Mouse (Mus musculus): ENCODE measurements at regions not wholly inside any gene's neighbourhood (a gene's known extent, or its start where the extent isn't known, plus 50 kb on each side); places are given as distances from the start of the nearest gene placed in this dataset.

DNA sequence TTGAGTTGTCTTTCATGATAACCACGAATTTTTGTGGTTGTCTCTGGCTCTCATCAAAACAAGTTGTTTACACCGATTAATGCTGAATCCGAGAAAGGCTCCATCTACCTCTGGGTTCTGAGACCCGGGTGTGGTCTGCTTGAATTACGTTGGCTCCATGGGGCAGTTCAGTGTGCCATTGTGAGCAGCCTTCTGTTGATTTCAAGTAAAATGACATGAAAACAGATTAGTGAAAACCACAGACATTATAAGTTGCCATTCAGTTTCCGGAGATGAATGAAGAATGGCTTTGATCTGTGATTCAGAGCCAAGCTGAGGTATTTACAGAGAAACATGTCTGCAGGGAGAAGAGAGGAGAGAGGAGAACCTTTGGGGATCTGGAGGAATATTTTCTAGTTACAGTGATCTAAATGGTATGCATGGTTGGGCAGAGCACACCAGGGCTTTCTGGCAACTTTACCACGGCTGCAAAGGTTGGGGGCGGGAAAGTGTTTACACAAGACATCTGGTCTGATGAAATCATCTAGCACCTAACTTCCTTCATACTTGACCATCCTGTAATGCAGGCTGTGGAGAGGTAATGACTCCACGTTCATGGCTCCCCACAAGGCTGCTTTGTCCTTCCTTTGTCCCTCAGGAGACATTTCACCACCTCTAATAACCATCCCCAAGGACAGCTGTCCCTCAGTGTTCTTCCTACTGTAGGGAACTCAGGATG lies 74.7 kb upstream of the Sesn3 start:
- Histone ChIP-seq H3K36me3 (no peaks in the 10 kb centered on the region), H3K9me3 (no peaks in the 10 kb centered on the region), H3K4me3 (no peak overlapping the region), H3K4me2 (no peak overlapping the region), H3K4me1 (replicated peaks) (0 out of 2 replicates have a peak, but pooled peaks cover 4% of the 10 kb centered on the region), H3K27me3 (no peaks in the 10 kb centered on the region), H3K9ac (no peak overlapping the region), H3K27ac (no peak overlapping the region)
- WGBS, result 77% methylated on average over 9 of the region's 9 CpGs
- no peak for ATAC-seq (ENCODE audit: low FRiP score)

DNA sequence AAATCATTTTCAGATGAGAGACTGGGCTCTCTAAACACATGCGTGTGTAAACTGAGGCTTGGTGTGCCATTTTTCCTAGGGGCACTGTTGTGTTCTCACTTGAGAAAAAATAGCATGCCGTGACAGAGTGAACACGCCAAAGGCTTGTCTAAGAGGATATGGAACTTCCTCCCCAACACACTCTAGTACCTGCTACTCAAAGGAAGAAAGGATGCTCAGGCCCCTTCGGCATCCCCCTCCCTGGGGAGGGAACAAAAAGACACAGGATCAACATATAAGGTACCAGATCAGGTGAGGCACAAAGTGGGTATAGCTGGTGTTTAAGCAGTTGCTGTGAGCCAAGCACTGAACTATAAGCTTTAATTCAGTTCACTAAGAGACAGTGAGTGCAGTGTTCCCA lies 74.0 kb upstream of the Sesn3 start:
- WGBS, result 94% methylated on average over 4 of the region's 4 CpGs
- Histone ChIP-seq H3K27me3 (no peaks in the 10 kb centered on the region), H3K36me3 (no peaks in the 10 kb centered on the region), H3K4me3 (no peak overlapping the region), H3K4me2 (no peak overlapping the region), H3K9ac (no peak overlapping the region), H3K9me3 (no peaks in the 10 kb centered on the region), H3K27ac (no peak overlapping the region), H3K4me1 (replicated peaks) (0 out of 2 replicates have a peak, but pooled peaks cover 4% of the 10 kb centered on the region)
- ATAC-seq (ENCODE audit: low FRiP score), result no peak

DNA sequence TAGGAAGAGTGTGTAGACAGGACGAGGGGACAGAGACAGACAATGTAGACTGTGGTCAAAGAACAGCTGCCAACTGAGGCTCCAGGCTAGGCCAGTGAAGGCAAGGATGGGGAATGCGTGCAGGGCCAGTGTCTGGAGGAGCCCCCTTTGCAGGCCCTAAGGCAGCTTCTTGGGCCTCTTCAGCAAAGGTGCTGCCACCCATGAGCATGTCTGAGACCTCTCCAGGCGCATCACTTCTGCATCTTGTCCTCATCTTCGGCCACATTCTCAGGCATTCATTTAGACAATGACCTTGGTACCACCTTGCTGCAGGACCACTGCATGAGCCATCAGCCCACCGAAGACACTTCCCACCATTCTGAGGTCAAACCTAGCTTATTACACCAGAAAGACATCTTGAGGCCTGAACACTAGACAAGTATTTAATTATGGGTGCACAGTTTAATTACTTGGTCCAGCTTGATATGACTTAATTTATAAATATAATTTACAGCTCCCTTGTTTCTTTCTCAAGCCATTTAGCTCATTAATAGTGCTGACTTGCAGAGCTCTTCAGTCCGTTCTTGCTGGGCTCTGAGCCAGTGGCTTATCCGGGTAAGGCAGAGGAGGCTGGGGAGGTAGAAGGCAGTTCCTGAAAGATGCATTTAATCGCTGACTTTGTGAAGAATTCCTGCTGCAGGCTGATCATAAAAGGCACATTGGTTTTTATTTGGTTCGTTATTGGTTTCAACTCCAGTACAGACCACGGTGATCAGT lies 72.1 kb upstream of the Sesn3 start:
- Histone ChIP-seq H3K27me3 (no peaks in the 10 kb centered on the region), H3K27ac (no peak overlapping the region), H3K4me1 (replicated peaks) (0 out of 2 replicates have a peak, but pooled peaks cover 4% of the 10 kb centered on the region), H3K4me2 (no peak overlapping the region), H3K36me3 (no peaks in the 10 kb centered on the region), H3K4me3 (no peak overlapping the region), H3K9ac (no peak overlapping the region), H3K9me3 (no peaks in the 10 kb centered on the region)
- WGBS, result 80% methylated on average over 10 of the region's 10 CpGs
- no peak for ATAC-seq (ENCODE audit: low FRiP score)

- no peaks in the 10 kb centered on the region for H3K36me3 ChIP-seq
- H3K4me1 ChIP-seq (replicated peaks), result 0 out of 2 replicates have a peak, but pooled peaks cover 4% of the 10 kb centered on the region
- no peaks in the 10 kb centered on the region for H3K9me3 ChIP-seq
- 74% methylated on average over 2 of the region's 2 CpGs for WGBS
- H3K4me3 ChIP-seq, result no peak overlapping the region
- ATAC-seq (ENCODE audit: low FRiP score), result no peak
- no peak overlapping the region for H3K4me2 ChIP-seq
- no peaks in the 10 kb centered on the region for H3K27me3 ChIP-seq
- H3K27ac ChIP-seq, result no peak overlapping the region
- H3K9ac ChIP-seq, result no peak overlapping the region
Observed at GRCm38 (mm10) chr9:14203307-14203695, 71.6 kb upstream of the Sesn3 start.

DNA sequence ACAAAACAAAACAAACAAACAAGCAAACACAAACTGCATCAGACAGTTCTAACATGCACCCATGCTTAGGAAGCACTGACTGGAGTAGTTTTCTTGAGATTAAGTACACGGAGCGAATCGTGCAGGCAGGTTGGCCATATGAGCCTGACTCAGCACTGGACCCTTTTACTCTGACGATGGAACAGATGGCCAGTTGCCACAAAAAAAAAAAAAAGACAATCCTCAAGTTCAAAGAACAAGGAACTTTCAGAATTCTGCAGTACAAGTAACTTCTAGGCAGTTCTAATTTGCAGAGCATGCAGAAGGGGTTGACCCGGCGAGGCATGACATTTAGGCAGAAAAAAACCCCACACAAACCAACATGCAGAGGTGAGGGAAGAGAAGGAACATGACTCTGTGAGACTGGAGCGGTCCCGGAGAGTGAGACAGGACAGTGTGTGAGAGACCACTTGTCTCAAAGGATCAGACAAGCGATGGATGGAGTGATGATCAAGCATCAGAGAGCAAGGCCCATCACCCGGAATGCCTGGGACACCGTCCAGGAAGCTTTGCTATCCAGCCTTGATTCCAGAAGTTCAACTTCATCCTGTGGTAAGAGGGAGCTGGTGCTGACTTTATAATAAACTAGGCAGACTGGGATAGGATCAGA lies 71.0 kb upstream of the Sesn3 start:
- Histone ChIP-seq H3K4me2 (no peak overlapping the region), H3K9me3 (no peaks in the 10 kb centered on the region), H3K27me3 (no peaks in the 10 kb centered on the region), H3K36me3 (no peaks in the 10 kb centered on the region), H3K4me3 (no peak overlapping the region), H3K4me1 (replicated peaks) (0 out of 2 replicates have a peak, but pooled peaks cover 4% of the 10 kb centered on the region), H3K27ac (no peak overlapping the region), H3K9ac (no peak overlapping the region)
- no peak for ATAC-seq (ENCODE audit: low FRiP score)
- 89% methylated on average over 11 of the region's 11 CpGs for WGBS

- 95% methylated on average over 1 of the region's 1 CpGs for WGBS
- Histone ChIP-seq H3K4me2 (no peak overlapping the region), H3K4me1 (replicated peaks) (0 out of 2 replicates have a peak, but pooled peaks cover 4% of the 10 kb centered on the region), H3K4me3 (no peak overlapping the region), H3K9ac (no peak overlapping the region), H3K27me3 (no peaks in the 10 kb centered on the region), H3K36me3 (no peaks in the 10 kb centered on the region), H3K27ac (no peak overlapping the region), H3K9me3 (no peaks in the 10 kb centered on the region)
- ATAC-seq (ENCODE audit: low FRiP score), result no peak
Observed at GRCm38 (mm10) chr9:14204817-14205216, 70.0 kb upstream of the Sesn3 start.

GRCm38 (mm10) chr9:14206838-14207560 lies 67.9 kb upstream of the Sesn3 start:
- no peaks in the 10 kb centered on the region for H3K27me3 ChIP-seq
- ATAC-seq (ENCODE audit: low FRiP score), result no peak
- H3K4me1 ChIP-seq (replicated peaks), result 0 out of 2 replicates have a peak, but pooled peaks cover 4% of the 10 kb centered on the region
- H3K4me2 ChIP-seq, result no peak overlapping the region
- no peak overlapping the region for H3K9ac ChIP-seq
- WGBS, result 82% methylated on average over 16 of the region's 16 CpGs
- H3K27ac ChIP-seq, result no peak overlapping the region
- H3K9me3 ChIP-seq, result no peaks in the 10 kb centered on the region
- no peak overlapping the region for H3K4me3 ChIP-seq
- H3K36me3 ChIP-seq, result no peaks in the 10 kb centered on the region

DNA sequence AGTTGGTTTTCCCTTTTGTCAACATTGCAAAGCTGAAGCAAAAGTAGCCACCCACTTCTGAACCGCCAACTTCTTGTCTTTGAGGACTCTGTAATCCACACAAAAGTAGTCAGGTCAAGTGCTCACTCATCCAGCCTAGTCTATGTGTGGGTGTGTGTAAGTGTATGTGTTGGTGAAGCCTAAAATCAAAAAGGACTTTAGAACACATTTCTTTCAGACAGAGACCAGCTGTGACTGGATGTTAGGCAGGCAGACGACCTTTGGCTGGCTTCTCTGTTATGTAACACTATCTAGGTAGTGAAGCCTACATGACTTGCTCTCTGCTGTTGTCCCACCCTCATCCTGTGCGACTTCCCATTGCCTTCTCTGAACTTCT lies 67.3 kb upstream of the Sesn3 start:
- 84% methylated on average over 3 of the region's 3 CpGs for WGBS
- H3K27ac ChIP-seq, result no peak overlapping the region
- no peaks in the 10 kb centered on the region for H3K9me3 ChIP-seq
- H3K36me3 ChIP-seq, result no peaks in the 10 kb centered on the region
- H3K4me2 ChIP-seq, result no peak overlapping the region
- no peak overlapping the region for H3K9ac ChIP-seq
- no peaks in the 10 kb centered on the region for H3K27me3 ChIP-seq
- H3K4me3 ChIP-seq, result no peak overlapping the region
- ATAC-seq (ENCODE audit: low FRiP score), result no peak
- 0 out of 2 replicates have a peak, but pooled peaks cover 4% of the 10 kb centered on the region for H3K4me1 ChIP-seq (replicated peaks)

DNA sequence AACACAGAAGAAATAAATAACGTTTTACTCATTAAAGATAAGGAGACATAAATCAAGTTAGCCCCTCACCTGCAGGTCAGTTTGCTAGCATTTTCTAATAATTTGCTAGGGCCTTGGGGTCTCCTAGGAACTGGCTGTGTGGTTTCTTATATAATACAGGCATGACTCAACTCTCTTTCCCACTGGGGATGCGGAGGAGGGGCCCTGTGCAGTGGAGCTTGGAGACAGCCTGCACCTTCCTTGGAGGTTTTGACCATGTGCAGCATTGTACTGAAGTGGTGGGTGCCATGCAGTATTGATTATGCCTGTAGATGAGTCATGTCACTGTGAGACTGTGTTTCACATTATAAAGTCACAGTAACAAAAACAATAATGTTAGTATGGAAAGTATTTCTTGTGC lies 61.6 kb upstream of the Sesn3 start:
- WGBS, result 85% methylated on average over 2 of the region's 2 CpGs
- Histone ChIP-seq H3K9me3 (no peaks in the 10 kb centered on the region), H3K27me3 (no peaks in the 10 kb centered on the region), H3K4me1 (replicated peaks) (0 out of 2 replicates have a peak, but pooled peaks cover 4% of the 10 kb centered on the region), H3K4me3 (no peak overlapping the region), H3K36me3 (no peaks in the 10 kb centered on the region), H3K9ac (no peak overlapping the region), H3K4me2 (no peak overlapping the region), H3K27ac (no peak overlapping the region)
- ATAC-seq (ENCODE audit: low FRiP score), result no peak

DNA sequence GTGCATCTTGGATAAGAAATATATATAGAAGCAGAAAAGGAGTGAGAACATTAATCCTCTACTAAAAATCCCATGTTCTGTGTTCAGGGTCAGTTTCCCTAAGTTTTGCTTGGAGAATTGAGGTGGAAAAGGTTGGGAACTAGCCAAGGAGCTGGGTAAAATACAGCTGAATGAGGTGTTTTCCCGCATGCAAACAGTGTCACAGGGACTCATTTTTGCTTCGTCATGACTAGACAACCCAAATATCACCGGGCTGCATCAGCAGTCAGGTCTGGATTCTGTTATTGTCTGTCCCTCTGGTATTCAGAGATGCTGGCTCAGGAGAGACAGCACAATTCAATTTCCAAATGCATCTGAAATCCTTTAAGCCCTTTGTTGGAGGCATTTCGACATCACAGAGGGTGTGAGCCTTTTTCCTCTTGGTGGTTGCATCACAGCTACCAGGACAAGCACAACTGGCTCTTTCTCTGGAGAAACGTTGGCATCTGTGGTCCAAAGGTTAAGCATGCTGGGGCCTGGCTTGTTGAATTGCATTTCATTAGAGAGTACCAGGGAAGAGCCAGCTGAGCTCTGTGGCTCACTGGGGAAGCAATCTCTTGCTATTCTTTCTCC lies 59.6 kb upstream of the Sesn3 start:
- Histone ChIP-seq H3K9ac (no peak overlapping the region), H3K27me3 (no peaks in the 10 kb centered on the region), H3K27ac (no peak overlapping the region), H3K4me2 (no peak overlapping the region), H3K4me3 (no peak overlapping the region), H3K4me1 (replicated peaks) (0 out of 2 replicates have a peak, but pooled peaks cover 4% of the 10 kb centered on the region), H3K36me3 (no peaks in the 10 kb centered on the region), H3K9me3 (no peaks in the 10 kb centered on the region)
- no peak for ATAC-seq (ENCODE audit: low FRiP score)
- WGBS, result 64% methylated on average over 5 of the region's 5 CpGs

GRCm38 (mm10) chr9:14215961-14216360 lies 58.9 kb upstream of the Sesn3 start:
- H3K4me2 ChIP-seq, result no peak overlapping the region
- H3K27me3 ChIP-seq, result no peaks in the 10 kb centered on the region
- no peaks in the 10 kb centered on the region for H3K9me3 ChIP-seq
- 0 out of 2 replicates have a peak, but pooled peaks cover 4% of the 10 kb centered on the region for H3K4me1 ChIP-seq (replicated peaks)
- ATAC-seq (ENCODE audit: low FRiP score), result no peak
- WGBS, result 79% methylated on average over 5 of the region's 5 CpGs
- no peak overlapping the region for H3K27ac ChIP-seq
- H3K36me3 ChIP-seq, result no peaks in the 10 kb centered on the region
- H3K4me3 ChIP-seq, result no peak overlapping the region
- H3K9ac ChIP-seq, result no peak overlapping the region

GRCm38 (mm10) chr9:14222936-14223335 lies 51.9 kb upstream of the Sesn3 start:
- Histone ChIP-seq H3K4me1 (replicated peaks) (no peaks in the 10 kb centered on the region), H3K4me2 (no peak overlapping the region)
- WGBS, result 65% methylated on average over 2 of the region's 2 CpGs

More at GRCm38 (mm10) chr9:14222936-14223335, 51.9 kb upstream of the Sesn3 start:
- H3K9me3 ChIP-seq, result no peaks in the 10 kb centered on the region
- H3K4me3 ChIP-seq, result no peak overlapping the region
- no peak for ATAC-seq (ENCODE audit: low FRiP score)
- no peaks in the 10 kb centered on the region for H3K27me3 ChIP-seq
- no peak overlapping the region for H3K9ac ChIP-seq
- no peaks in the 10 kb centered on the region for H3K36me3 ChIP-seq
- H3K27ac ChIP-seq, result no peak overlapping the region
